Mouse (Mus musculus): Measurements from ENCODE around the gene Klhl9. TPM values are rescaled to one million over a fixed set of nuclear protein-coding genes. Genes with fewer than 3 reads are reported as not detected.

The Klhl9 gene
- total RNA-seq, 1 experiment from 2014 or later, result 45.5 TPM

DNA sequence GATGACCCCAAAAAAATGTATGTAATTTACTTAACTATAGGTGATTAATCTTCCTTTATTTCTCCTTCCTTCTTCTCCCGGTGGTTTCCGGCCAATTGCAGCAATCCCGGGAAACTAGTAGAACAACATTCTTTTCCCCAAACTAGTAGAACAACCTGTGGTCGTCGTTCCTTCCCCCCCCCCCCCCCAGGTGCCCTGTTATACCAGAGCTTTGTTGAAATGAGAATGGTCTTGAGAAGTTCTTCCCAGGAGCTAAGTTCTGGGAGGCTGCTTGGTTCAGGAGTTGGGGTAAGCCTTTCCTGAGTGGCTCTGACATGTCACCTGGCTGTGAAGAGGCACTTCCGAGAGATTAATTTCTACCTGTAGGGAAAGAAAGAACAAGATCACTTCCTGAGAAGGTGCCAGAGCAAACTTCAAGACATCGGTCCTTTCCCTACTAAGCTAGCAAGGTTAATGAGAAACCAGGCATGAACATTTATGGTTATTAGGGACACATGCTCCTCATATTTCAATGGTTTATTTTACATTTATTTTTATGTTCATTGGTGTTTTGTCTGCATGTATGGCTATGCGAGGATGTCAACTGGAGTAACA lies 1.3 kb upstream of the Klhl9 start:
- ATAC-seq (ENCODE audit: extremely low read depth, insufficient number of reproducible peaks, low FRiP score, poor library complexity, severe bottlenecking), result no peak

DNA sequence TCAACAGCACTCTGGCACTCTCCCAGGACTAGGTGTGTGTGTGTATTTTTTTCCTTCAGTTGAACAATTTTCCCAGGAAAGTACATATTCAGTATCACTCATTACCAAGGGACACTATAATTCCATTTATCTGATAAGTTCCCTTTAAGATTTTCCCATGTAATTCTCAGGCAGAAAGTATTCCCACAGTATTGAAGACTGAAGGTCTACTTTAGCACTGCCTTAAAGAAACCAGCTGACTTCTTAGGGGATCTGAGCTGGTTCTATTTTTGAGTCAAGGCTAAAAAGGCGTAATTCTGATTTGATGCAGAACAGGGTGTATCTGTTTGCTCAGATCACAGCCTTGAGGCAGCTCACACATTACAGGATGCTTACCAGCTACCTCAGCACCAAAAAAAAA lies 3.5 kb downstream of the Klhl9 start:
- ATAC-seq (ENCODE audit: extremely low read depth, insufficient number of reproducible peaks, low FRiP score, poor library complexity, severe bottlenecking), result no peak

DNA sequence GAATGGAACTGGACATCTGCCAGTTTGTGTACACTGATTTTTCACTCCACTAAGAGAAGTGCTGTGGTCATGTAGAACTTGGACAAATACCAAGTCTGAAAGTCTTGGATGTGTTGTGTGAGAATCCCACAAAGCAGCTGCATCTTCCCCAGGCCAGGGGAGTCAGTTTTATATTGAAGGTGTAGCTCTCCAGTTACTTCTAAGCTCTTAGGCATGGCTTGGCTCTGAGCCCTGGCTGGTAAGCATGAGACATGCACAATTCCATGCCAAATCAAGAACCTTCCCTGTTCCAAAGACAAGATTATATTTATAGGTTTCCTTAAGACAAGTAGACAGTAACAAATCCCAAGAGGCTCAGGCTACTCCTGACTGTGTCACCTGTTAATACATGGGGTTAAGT lies 7.2 kb downstream of the Klhl9 start:
- no peak for ATAC-seq (ENCODE audit: extremely low read depth, insufficient number of reproducible peaks, low FRiP score, poor library complexity, severe bottlenecking)

GRCm38 (mm10) chr4:88714281-88714680 lies 8.0 kb downstream of the Klhl9 start:
- no peak for ATAC-seq (ENCODE audit: extremely low read depth, insufficient number of reproducible peaks, low FRiP score, poor library complexity, severe bottlenecking)

- ATAC-seq (ENCODE audit: extremely low read depth, insufficient number of reproducible peaks, low FRiP score, poor library complexity, severe bottlenecking), result no peak
Measured at GRCm38 (mm10) chr4:88707128-88707826, 15.0 kb downstream of the Klhl9 start.

GRCm38 (mm10) chr4:88705924-88706323 lies 16.3 kb downstream of the Klhl9 start:
- peak; percentile 92 for ATAC-seq (ENCODE audit: extremely low read depth, insufficient number of reproducible peaks, low FRiP score, poor library complexity, severe bottlenecking)

- ATAC-seq (ENCODE audit: extremely low read depth, insufficient number of reproducible peaks, low FRiP score, poor library complexity, severe bottlenecking), result no peak
Measured at GRCm38 (mm10) chr4:88699301-88699700, 23.0 kb downstream of the Klhl9 start.

DNA sequence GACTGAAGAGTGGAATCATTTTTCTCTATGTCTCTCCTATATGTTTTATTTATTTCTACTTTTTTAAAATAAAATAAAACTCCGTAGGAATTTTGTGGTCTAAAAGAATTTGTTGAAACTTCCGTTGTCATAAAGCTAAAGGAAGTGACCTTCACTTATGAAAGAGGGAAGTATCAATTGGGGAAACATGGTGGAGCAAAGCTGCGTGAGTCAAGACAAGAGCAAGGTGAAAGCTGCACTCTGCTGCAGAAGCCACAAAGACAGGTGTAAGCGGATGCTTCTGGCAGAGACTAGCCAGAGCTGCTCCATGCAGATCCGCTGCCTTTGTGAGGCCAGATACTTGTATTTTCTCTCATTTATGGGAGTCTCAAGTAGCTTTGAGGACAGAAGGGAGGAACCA lies 23.5 kb downstream of the Klhl9 start:
- ATAC-seq (ENCODE audit: extremely low read depth, insufficient number of reproducible peaks, low FRiP score, poor library complexity, severe bottlenecking), result peak; percentile 62; the same call in 1 of the 2 replicates

DNA sequence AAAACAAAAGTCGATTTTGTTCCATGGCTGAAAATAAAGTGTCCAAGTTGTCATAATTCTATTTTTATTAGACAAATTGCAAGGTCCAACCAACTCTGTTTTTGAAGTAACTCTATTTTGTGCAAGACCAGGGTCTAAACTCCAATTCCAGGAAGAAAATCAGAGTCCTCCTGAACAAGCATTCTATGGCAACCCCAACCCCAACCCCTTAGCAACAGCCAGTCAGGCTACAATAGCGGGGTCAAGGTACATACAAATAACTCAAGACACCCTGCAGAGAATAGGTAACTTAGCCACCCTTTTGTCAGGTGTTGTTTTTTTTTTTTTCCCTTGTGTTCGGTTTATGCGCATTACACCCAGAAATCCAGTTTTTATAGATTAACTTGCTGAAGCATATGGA lies 24.5 kb downstream of the Klhl9 start:
- ATAC-seq (ENCODE audit: extremely low read depth, insufficient number of reproducible peaks, low FRiP score, poor library complexity, severe bottlenecking), result no peak

DNA sequence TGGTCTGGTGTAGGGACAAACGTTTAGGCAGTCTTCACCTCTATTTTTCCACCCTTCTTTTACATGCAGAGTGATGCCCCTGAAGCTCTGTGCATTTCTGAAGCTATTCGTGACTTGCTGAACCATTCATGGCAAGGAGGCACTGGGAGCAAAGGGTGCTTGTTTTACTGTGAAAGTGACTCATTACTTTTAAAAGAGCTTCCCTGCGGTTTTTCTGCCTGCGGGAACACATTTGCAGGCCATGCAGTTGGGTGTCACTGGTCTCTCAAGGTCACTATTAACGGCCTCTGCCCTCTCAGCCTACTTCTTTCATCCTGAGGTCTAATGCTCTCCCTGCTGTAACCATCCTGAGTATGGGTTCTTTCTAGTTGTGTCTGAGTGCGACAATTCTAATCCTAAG lies 25.2 kb downstream of the Klhl9 start:
- no peak for ATAC-seq (ENCODE audit: extremely low read depth, insufficient number of reproducible peaks, low FRiP score, poor library complexity, severe bottlenecking)

GRCm38 (mm10) chr4:88696237-88696884 lies 25.9 kb downstream of the Klhl9 start:
- ATAC-seq (ENCODE audit: extremely low read depth, insufficient number of reproducible peaks, low FRiP score, poor library complexity, severe bottlenecking), result peak; percentile 97

DNA sequence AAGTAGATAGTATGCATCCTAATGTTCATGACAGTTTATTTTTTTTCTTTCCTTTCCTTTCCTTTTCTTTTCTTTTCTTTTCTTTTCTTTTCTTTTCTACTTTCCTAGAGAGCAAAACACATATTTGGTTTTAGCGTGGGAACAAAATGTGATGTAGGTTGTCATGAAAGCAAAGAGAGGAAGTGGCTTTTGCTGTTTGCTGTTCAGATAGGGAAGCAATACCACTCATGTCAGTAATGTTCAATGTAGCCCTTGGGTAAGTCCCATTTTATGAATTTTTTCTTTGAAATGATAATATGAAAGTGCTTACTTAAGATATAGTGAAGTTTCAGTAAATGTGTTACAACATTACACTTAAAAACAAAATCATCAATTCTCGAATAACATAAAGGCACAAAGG lies 28.9 kb downstream of the Klhl9 start:
- ATAC-seq (ENCODE audit: extremely low read depth, insufficient number of reproducible peaks, low FRiP score, poor library complexity, severe bottlenecking), result no peak

- no peak for ATAC-seq (ENCODE audit: extremely low read depth, insufficient number of reproducible peaks, low FRiP score, poor library complexity, severe bottlenecking)
Measured at GRCm38 (mm10) chr4:88692537-88692936, 29.7 kb downstream of the Klhl9 start.

- ATAC-seq (ENCODE audit: extremely low read depth, insufficient number of reproducible peaks, low FRiP score, poor library complexity, severe bottlenecking), result no peak
Measured at GRCm38 (mm10) chr4:88691259-88691658, 31.0 kb downstream of the Klhl9 start, which contains the start of gene Ifnab. Gene Ifnab (minus strand): TSS chr4:88691359.

- ATAC-seq (ENCODE audit: extremely low read depth, insufficient number of reproducible peaks, low FRiP score, poor library complexity, severe bottlenecking), result no peak
Measured at GRCm38 (mm10) chr4:88683812-88684211, 38.5 kb downstream of the Klhl9 start, which contains the start of gene Ifna2. Gene Ifna2 (minus strand): TSS chr4:88683912.

- ATAC-seq (ENCODE audit: extremely low read depth, insufficient number of reproducible peaks, low FRiP score, poor library complexity, severe bottlenecking), result no peak
Measured at GRCm38 (mm10) chr4:88681353-88681752, 40.9 kb downstream of the Klhl9 start.

GRCm38 (mm10) chr4:88680362-88680761 lies 41.9 kb downstream of the Klhl9 start:
- ATAC-seq (ENCODE audit: extremely low read depth, insufficient number of reproducible peaks, low FRiP score, poor library complexity, severe bottlenecking), result no peak

DNA sequence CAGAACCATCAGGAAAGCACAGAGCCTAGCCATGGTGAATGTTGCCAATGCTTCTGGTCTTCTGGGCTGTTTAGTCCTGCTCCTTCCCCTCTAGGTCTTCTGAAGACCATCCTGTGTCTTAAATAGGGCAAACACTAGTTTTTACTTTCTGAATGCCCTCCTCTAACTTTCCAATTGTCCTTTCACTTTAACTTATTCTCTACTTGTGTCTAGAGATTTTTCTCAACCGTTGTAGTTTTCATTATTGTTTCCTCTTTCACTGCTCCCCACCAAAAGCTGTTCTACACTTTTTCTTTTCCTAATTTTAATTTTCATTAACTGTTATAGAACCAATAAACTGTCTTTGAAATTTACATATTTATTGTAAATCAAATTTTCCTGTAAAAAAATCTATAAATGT lies 45.4 kb downstream of the Klhl9 start, which contains the start of gene Ifna16:
Gene Ifna16, minus strand, starts transcription at position 101 of the 400 bp plus-strand sequence.
- ATAC-seq (ENCODE audit: extremely low read depth, insufficient number of reproducible peaks, low FRiP score, poor library complexity, severe bottlenecking), result no peak

Measured in neutrophil, adult 5-6 weeks (primary cell).